Mouse (Mus musculus) liver, embryonic 14.5 days (tissue): ENCODE measurements around the gene Ovgp1. TPM values are rescaled to one million over a fixed set of nuclear protein-coding genes. Genes with fewer than 3 reads are reported as not detected.
"Not testable (repeated sequence)": the region's sequence is repeated elsewhere in the genome, so short reads cannot be mapped to it uniquely, and the experiment has no call there.

Experiments
- ATAC-seq: fragments of 200-750 bp; cut with Nextera tagmentation; 2 replicates; pipeline ENCODE4 v1.8.0; 2017; ENCODE audit warnings: moderate number of reproducible peaks, mild to moderate bottlenecking, moderate library complexity; ENCODE audit not compliant: insufficient read depth
- DNase-seq, 3 experiments: peaks; one replicate each; pipeline ENCODE4 v3.0.0-alpha.2; 2012 to 2013; ENCODE audit warnings: low read depth in 3 of 3, low spot score in 3 of 3
- H3K27ac ChIP-seq: fragments of 300-500 bp; sonication (generic); 2 replicates; pipeline ENCODE4 v1.5.1; 2014; ENCODE audit warnings: moderate library complexity, mild to moderate bottlenecking, control low read depth, inconsistent platforms
- H3K27me3 ChIP-seq: fragments of 300-500 bp; sonication (generic); 2 replicates; pipeline ENCODE4 v1.6.1; 2014; ENCODE audit warnings: mild to moderate bottlenecking, low read length, moderate library complexity; ENCODE audit not compliant: control insufficient read depth, insufficient read depth
- H3K36me3 ChIP-seq: fragments of 300-500 bp; sonication (generic); replicated peaks from 2 replicates; pipeline ENCODE4 v1.6.1; 2014; ENCODE audit warnings: low read depth; ENCODE audit not compliant: control insufficient read depth, insufficient read depth
- H3K4me1 ChIP-seq, 2 experiments: fragments of 200-500 bp in 1 of 2; fragments of 300-500 bp in 1 of 2; sonication (generic) in 1 of 2; replicated peaks; 2 replicates each; pipeline ENCODE4 v1.6.1; 2012 to 2014; ENCODE audit warnings: antibody characterized with exemption in 1 of 2, inconsistent platforms in 1 of 2, low read length in 1 of 2; ENCODE audit not compliant: control insufficient read depth in 2 of 2, insufficient read depth in 2 of 2
- H3K4me2 ChIP-seq: fragments of 300-500 bp; sonication (generic); 2 replicates; pipeline ENCODE4 v1.6.1; 2014; ENCODE audit warnings: low read depth, mild to moderate bottlenecking, control low read depth, moderate library complexity
- H3K4me3 ChIP-seq, 2 experiments: fragments of 200-500 bp in 1 of 2; fragments of 300-500 bp in 1 of 2; sonication (generic) in 1 of 2; 2 replicates each; pipeline ENCODE4 v1.5.1; 2012 to 2014; ENCODE audit warnings: low read depth in 2 of 2, low read length in 2 of 2, mild to moderate bottlenecking in 2 of 2, control low read depth in 1 of 2, inconsistent platforms in 1 of 2, moderate library complexity in 1 of 2; ENCODE audit not compliant: insufficient read depth in 1 of 2
- H3K9ac ChIP-seq: fragments of 300-500 bp; sonication (generic); replicated peaks from 2 replicates; pipeline ENCODE4 v1.6.1; 2014; ENCODE audit warnings: mild to moderate bottlenecking, control low read depth, moderate library complexity
- H3K9me3 ChIP-seq: fragments of 300-500 bp; sonication (generic); 2 replicates; pipeline ENCODE4 v1.6.1; 2016; ENCODE audit warnings: low read length, mixed read lengths; ENCODE audit not compliant: control insufficient read depth
- CTCF ChIP-seq: IDR thresholded peaks from 2 replicates; pipeline ENCODE4 v1.5.1; 2016; ENCODE audit warnings: antibody characterized with exemption, low read depth, control low read depth
- EP300 ChIP-seq: IDR thresholded peaks from 2 replicates; pipeline ENCODE4 v1.6.1; 2016; ENCODE audit warnings: antibody characterized with exemption, low read depth
- WGBS: fragments of 180-500 bp; shearing (Covaris S2); extraction: QIAGEN DNeasy Blood & Tissue Kit; methylation state at CpG from one replicate; pipeline ENCODE4 v1.1.7; 2014; ENCODE audit not compliant: insufficient replicate concordance; 5-methylcytosine and 5-hydroxymethylcytosine counted together
- polyA plus RNA-seq, 2 experiments: library from polyadenylated mRNA; depleted of rRNA in 1 of 2; stranded (reverse) in 1 of 2; unstranded in 1 of 2; fragments of >200 nt; fragmentation: Nextera tagmentation in 1 of 2; extraction: Ambion mirVana in 1 of 2; gene quantifications; 2 replicates each; pipeline versions ENCODE4 v1.2.1 to v1.2.3; 2012 to 2014

The Ovgp1 gene
- polyA plus RNA-seq, 2 experiments, result 0.24 to 1.2 TPM

DNA sequence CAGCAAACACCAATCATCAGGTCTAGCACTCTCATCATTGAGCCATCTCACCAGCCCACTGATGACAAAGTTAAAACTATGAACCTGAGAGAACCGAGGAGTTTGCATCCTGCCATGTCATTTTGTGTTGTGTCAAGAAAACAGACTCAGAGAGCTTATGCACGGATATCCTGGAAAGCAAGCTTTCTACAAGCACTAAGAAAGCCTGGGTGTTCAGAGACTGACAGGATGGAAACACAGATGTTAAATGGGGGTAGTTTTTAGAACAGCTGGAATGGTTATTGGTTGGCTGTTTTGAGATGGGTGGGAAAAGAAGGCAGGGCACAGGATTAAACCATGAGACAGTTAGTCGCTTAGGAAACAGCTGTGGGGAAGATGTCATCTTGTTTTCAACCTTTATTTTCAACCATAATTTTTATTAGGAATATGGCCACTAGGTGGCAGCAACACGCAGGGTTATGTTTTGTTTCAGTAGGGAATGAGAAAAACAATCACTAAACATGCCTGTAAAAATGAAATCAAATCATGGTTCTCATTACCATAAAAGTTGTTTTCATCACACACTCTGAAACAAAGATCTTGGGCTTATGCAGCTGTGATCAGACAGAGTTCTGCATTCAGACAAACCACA lies 18.3 kb downstream of the Ovgp1 start:
- H3K27ac ChIP-seq, result no peak overlapping the region
- no peaks in the 10 kb centered on the region for H3K27me3 ChIP-seq
- no peaks in the 10 kb centered on the region for H3K4me1 ChIP-seq
- no peaks in the 10 kb centered on the region for H3K36me3 ChIP-seq
- peak in 1 of 3 experiments; percentile 17 for DNase-seq
- H3K4me2 ChIP-seq, result no peak overlapping the region
- H3K9me3 ChIP-seq, result no peaks in the 10 kb centered on the region
- H3K9ac ChIP-seq, result no peak overlapping the region
- no peak overlapping the region for H3K4me3 ChIP-seq
- WGBS, result 19% methylated on average over 4 of the region's 4 CpGs
- no peak for ATAC-seq
- TF ChIP-seq CTCF (peak; percentile 59), EP300 (no peak)

DNA sequence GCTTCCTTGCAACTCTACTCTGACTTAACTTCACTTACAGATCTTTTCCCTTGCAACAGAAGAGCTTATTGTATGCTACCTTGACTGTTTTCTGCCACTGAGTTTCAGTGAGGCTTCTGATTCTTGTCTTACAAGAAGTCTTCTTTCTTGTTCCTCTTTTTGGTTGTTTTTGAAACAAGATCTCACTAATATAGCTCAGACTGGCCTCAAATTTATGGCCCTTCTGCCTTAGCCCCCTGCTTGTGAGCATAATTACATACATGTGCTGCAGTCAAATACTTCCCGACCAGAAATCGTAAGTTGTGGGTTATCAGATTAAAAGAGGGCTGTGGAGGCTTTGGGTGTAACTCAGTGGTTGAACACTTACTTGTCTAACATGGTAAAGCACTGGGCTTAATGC lies 21.2 kb downstream of the Ovgp1 start:
- Histone ChIP-seq H3K4me2 (no peak overlapping the region), H3K9ac (no peak overlapping the region), H3K9me3 (no peaks in the 10 kb centered on the region), H3K4me3 (no peak overlapping the region), H3K4me1 (no peaks in the 10 kb centered on the region), H3K36me3 (no peaks in the 10 kb centered on the region), H3K27me3 (no peaks in the 10 kb centered on the region), H3K27ac (no peak overlapping the region)
- WGBS, result 16% methylated on average over 2 of the region's 2 CpGs
- ATAC-seq (no peak), DNase-seq (no peak)
- TF ChIP-seq CTCF (no peak), EP300 (no peak)

DNA sequence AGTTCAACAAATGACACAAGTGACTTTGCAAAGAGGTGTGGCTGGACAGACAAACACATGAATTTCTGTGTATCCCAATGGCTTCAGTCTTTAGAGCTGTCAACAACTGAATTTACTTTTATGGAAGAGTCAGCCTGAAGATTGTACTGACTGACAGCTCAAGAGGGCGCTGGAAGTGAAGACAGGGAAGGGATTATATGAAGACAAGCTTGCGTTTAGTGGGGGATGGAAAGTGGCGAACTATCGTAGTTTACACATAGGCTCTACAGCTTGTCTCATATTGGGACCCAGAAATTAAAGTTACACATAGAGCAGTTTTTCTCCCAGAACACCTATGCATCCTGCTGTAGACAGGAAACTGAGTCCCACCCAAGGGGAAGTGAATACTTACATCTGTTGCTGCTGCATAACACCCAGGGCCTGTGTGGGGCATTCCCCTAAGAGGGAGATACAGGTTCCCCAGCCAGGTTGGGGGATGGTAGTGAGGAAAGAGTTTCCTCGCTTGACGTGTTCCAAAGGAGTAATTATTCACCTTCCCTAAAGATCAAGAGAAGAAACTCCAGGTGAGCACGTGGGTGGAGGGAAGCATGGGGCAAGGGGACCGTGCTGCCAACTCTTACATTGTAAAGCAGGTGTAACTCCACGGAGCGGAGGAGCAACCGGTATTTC lies 27.3 kb downstream of the Ovgp1 start:
- peak overlapping the region; percentile 6; the same call in 1 of the 2 replicates for H3K4me2 ChIP-seq
- no peaks in the 10 kb centered on the region for H3K27me3 ChIP-seq
- WGBS, result 23% methylated on average over 11 of the region's 11 CpGs
- DNase-seq (no peak), ATAC-seq (no peak)
- no peak overlapping the region for H3K9ac ChIP-seq
- no peak overlapping the region for H3K4me3 ChIP-seq
- H3K36me3 ChIP-seq, result no peaks in the 10 kb centered on the region
- H3K4me1 ChIP-seq, result no peaks in the 10 kb centered on the region
- H3K27ac ChIP-seq, result no peak overlapping the region
- H3K9me3 ChIP-seq, result no peaks in the 10 kb centered on the region
- TF ChIP-seq CTCF (no peak), EP300 (no peak)

DNA sequence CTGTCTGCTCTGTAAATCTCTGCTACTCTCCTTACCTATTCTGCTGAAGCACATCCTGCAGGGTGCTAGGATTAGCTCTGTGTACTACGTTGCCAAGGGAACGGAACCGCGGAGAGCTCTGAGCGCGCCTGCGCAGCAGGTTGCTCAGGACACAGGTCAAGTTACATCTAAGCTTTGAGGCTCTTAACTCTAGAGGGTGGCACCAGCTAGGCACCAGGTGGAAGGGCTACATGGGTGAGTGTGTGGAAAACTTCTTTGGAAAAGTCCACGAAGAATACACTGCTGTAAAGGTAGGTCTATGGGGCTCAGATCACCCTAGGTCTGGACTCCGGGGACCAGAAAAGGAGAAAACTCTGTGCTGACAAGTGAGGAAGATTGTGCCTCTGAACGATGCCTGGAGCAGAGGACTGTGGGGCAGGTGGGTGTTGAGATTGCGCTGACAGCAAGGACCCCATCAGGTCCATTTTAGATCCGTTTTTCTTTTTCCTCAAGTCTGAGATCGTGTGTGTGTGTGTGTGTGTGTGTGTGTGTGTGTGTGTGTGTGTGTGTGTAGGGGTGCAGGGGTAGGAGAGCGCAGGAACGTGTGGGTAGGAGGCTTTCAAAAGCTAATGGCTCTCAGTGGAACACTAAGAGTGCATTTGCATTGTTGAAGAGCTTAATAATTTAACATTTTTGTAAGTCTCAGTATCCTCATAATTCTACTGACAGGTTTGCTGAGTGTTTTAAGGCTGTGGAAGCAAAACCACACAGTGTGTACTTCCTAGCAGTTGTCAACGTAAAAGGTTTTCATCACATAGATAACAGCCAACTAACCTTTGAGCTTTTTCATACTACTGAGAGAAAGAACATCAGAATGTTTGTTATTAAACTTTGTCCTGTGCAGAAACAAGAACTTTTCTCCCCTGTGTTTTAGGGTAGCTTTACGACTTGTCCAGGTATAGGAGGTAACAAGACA lies 28.2 kb downstream of the Ovgp1 start:
- H3K4me3 ChIP-seq, result no peak overlapping the region
- H3K4me2 ChIP-seq, result peak overlapping the region; percentile 6; the same call in 1 of the 2 replicates
- ATAC-seq (no peak), DNase-seq (no peak)
- no peaks in the 10 kb centered on the region for H3K9me3 ChIP-seq
- H3K27me3 ChIP-seq, result no peaks in the 10 kb centered on the region
- no peak for TF ChIP-seq EP300
- no peak for TF ChIP-seq CTCF
- H3K4me1 ChIP-seq, result no peaks in the 10 kb centered on the region
- no peak overlapping the region for H3K9ac ChIP-seq
- WGBS, result 13% methylated on average over 17 of the region's 17 CpGs
- H3K27ac ChIP-seq, result no peak overlapping the region
- H3K36me3 ChIP-seq, result no peaks in the 10 kb centered on the region

DNA sequence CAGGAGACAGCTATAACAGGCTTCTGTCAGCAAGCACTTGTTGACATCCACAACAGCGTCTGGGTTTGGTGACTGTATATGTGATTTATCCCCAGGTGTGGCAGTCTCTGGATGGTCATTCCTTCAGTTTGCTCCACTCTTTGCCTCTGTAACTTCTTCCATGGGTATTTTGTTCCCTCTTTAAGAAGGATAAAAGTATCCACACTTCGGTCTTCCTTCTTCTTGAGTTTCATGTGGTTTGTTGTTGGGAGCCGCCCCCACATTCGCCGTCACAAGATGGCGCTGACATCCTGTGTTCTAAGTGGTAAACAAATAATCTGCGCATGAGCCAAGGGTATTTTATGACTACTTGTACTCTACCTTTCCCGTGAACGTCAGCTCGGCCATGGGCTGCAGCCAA lies 29.8 kb downstream of the Ovgp1 start:
- not testable (repeated sequence) for H3K4me1 ChIP-seq, H3K27ac ChIP-seq, H3K4me3 ChIP-seq, ATAC-seq, H3K27me3 ChIP-seq, H3K4me2 ChIP-seq, H3K9ac ChIP-seq, H3K9me3 ChIP-seq, H3K36me3 ChIP-seq, DNase-seq
- WGBS, result 38% methylated on average over 10 of the region's 10 CpGs
